Mouse (Mus musculus) gastrocnemius, adult 8-10 months (tissue): ENCODE measurements around the gene Clec4f. TPM values are rescaled to one million over a fixed set of nuclear protein-coding genes. Genes with fewer than 3 reads are reported as not detected.
"Not testable (repeated sequence)": the region's sequence is repeated elsewhere in the genome, so short reads cannot be mapped to it uniquely, and the experiment has no call there.

ENCODE experiments used
- DNase-seq, 2 experiments: peaks; one replicate each; pipeline ENCODE4 v3.0.0; 2022; ENCODE audit warnings: low spot score in 2 of 2
- total RNA-seq, 4 experiments: library from RNA; stranded (reverse); gene quantifications; 2 replicates each; pipeline ENCODE4 v1.2.4; 2022

Gene Clec4f
- total RNA-seq, 4 experiments from 2014 or later = not detected

DNA sequence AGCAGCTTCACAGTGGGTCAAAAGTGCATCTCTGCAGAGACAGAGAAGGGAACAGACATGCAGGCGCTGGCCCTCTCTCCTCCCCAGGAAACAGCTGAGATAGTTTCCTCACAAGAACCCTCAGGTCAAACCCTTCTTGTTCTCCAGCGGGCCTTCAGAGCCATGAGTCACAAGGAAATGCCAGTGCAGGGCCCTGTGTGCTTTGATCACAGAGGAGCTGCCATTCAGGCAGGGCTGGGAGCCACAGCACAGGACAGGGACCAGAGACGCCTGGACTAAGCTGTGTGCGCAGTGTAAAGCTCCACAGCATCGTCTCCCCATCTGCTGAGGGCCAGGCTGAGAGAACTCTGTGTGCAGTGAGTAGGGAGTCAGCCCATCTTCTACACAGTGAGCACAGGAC, 21.9 kb downstream of the Clec4f start:
- not testable (repeated sequence) for DNase-seq

DNA sequence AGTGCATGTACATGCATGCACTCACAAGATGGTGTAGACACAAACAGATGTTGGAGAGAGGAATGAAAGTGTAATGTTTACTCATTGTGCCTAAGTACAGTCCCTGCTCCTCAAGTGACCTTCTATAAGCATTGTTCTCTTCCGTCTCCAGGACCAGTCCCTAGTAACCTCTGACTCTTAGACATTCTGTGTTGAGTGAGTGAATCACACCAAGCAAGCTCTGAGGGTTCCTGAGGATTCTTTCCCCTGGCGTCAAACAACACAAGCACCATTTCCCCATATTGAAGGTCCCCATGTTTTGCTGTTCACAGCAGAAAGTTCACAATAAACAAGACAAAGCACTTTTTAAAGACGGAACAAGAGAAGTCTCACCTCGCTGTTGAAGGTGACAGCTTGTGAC, 24.2 kb downstream of the Clec4f start:
- DNase-seq = no peak

DNA sequence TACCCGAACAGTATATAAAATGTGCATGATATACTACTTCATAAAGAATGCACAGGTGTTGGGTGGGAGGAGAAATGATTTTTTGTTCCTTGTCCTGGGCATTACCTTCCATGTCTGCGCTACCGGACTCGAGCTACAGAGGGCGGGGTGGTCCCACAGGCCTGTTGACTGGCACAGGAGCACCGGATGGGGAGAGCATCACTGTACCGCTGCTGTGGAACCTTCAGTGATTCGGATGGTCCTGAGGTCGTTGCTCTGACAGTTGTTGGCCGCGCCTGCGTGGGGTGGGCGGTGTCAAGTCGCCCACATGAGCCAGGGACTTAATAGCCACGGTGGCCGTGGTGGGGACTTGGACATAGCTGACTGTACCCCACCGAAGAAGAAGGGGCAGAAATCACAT, 29.2 kb downstream of the Clec4f start:
- no peak for DNase-seq

DNA sequence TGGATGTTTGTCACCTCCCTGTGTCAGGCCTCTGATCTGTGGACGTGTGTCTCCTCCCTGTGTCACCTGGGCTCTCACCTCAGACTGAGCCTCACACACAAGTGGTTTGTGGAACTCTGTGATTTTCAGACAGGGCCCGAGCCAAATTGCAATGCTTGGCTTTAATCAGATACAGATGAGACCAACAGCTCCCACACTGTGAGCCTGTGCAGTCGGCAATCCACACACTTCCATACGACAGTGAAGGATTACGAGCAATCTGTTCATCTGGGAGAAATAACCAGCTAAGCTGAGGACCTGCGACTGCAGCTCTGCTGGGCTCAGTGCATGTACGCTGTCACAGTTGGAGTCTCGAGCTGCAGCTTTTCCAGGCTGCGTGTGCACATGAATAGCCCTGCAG, 36.0 kb downstream of the Clec4f start:
- no peak for DNase-seq

DNA sequence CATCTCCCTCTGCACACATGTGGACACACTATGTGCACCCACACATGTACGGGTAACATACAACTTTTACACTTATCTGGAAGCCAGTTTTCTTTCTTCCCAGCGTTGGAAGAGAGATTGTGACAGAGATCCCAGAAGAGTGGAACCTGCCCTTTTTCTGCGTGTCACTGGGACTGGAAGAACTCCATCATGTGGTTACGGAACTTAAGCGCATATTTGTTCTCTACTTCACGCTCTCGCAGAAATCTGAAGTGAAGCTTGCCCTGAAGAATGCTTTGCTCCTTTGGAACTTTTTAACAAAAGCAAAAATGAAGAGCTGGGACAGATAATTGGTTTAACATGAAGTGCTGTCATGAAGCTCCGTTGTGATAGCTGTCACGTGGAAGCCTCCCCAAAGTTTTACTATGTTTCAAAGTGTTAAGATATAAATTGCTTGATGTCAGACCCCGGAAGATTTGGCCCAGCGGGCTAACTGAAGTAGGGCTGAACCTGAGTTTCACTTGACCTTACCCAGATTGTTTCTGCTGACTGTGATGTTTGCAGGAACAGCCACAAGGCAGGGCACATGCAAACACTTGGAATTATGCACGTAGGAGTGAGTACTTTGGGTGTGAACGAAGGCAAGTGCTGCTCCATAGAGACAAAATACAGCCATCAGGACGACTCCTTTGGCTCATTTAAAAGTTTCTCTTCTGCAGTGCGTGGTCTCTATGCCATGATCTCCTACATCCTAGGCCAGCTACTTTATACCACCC, 38.2 kb downstream of the Clec4f start:
- no peak for DNase-seq

DNA sequence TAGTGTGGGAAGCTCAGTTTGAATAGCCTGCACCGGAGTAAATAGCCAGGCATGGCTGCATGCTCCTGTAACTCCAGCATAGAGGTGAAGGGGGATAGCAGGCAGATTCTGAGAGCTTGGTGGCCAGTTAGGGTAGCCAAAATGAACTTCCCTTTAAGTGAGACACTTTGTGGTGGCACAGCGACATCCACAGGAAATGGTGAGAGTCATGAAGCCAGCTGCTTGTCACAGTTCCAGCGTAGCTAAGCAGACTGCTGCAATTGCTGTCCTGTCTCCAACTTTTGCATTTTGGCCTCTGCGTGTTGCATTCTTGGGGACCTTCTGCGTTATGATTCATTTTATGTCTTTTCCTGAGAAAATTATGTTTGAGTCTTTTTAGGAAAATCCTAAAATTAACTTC, 39.5 kb downstream of the Clec4f start:
- DNase-seq = peak; percentile 41 to 64

DNA sequence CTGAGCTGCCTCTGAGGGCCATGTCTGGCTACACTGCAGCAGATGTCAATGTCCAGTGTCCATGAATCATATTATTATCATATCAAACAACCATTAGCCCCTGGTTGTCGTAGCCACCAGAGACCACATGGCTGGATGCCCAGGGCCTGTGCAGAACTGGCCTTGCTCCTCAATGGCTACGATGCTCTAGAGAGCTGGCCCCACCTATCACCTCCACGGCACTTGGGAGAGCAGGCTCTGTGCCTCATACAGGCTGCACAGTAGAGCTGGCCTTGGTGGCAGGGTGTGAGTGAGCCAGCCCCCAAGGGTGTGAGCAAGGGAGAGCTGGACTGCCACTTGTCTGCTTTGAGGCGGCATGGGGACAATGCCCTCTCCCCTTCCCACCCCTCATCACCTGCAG, 41.5 kb downstream of the Clec4f start:
- no peak for DNase-seq

DNA sequence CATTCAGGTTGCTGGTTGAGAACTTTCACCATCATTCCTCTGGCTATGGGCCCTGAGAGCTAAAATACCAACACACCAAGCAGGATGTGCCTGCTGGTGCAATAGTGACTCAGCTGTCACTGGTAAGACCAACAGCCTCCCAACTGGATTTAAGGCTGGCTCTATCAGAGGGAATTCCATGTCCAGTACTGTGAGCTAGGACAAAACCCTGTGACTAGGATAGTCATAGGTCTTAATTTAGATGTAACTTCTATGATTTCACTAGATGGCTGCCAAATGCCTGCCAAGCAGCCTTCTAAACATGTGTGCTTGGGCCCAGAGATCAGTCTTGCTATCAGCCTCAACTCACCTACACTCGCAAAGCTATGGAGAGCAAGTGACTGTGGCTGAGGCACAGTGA, 43.0 kb downstream of the Clec4f start:
- peak; percentile 14 to 40 for DNase-seq

DNA sequence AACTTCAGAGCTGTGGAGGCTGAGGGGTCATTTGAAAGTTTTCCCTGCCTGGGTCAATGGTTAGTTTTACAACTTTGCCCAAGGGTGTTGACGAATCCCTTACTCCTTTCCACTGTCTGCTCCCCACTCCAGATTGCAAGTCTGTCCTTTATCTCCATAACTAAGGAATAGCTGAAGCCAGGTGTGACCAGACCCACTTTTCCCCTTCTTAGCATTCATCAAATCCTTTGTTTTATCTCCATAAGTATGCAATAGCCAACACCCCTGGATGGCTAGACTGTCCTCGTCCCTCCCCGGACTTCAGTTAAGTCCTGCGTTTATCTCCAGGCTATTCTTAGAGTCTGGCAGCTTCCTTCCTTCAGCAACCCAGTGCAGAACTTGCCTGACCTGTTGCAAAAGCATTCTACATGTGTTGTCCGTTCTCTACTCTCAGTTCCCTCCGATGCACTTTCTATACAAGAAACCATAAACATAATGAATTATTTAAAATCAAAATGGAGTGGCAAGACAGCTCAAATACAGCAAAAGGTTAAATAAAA, 56.3 kb downstream of the Clec4f start:
- DNase-seq = no peak

DNA sequence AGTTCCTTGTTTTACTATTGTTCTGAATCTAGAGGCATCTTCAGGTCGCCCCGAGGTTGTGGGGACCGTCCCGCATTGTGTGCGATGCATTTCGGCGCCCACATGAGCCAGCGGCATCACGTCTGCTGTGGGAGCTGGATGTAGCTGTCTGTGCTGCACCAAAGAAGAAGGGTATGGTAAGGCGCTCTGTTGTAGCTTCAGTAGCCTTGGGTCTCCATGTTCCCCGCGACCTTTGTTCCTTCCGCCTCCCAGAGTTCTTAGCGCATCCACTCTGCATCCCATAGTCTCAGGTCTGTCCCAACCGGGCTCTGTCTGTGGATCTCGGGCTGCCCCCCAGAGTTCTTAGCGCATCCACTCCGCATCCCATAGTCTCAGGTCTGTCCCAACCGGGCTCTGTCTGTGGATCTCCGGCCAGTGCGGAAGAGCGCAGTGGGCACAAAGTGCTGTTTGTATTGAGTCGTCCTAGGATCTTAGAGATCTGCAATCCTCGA, 56.9 kb downstream of the Clec4f start:
- DNase-seq = no peak

DNA sequence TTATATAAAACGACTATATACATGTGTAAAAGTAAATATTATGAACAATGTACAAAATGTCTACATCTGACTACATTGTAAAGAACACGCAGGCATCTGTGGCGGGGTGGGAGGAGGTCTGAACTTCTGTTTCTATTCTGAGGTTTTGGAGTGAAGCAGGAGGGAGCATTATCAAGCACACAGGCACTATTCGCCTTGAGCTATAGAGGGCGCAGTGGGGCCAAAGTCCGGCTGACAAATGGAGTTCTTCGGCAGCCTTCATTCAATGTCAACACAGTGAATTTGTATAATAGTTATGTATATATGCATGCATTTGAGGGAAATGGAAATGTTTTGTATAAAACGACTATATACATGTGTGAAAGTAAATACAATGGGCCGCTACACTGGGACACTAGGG, 57.3 kb downstream of the Clec4f start:
- peak; percentile 23 to 34 for DNase-seq

DNA sequence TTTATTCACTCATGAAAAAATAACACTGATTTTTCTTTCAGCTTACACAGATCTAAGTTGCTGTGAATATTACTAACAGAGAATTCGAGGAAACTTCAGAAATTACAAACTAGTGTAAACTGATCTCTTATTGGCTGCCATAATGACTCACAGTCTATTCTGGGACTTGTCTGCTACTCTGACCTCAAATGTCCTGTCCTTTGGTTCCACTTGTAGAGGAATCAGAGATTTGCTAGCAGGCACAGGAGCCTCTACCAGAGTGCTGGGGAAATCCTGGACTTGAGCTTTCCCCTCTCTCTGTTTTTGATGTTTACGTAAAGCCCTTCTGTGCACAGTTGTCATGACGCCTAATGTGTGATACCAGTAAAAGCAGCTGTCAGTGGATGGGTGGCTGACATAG, 58.0 kb downstream of the Clec4f start:
- DNase-seq = no peak

DNA sequence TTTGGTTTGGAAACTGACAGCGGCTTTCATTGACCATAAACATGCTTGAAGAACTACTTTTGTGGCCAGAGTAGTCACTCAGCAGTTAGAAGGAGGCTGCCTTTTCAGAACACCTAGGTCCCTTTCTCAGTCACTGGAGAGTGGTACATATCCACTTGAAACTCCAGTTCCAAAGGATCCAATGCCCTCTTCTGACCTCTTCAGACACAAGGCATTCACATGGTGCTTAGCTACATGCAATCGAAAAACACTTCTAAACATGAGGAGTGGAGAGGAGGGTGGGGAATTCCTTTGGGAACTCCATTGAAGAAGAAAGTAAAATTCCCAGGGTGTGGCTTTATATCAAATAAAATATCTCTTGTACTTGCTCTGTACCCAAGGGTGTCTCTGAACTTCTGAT, 61.0 kb downstream of the Clec4f start:
- DNase-seq = no peak

Other genes with a start within 250 kb of the Clec4f start
- 10 to 100 TPM in 3 of 4 experiments, 1 to 10 TPM in 1; 9.8 to 20.1 (median 14.8) TPM for gene Tet3, start 197.1 kb downstream of the Clec4f start, total RNA-seq
- 10 to 100 TPM; 14.6 to 17.3 (median 16.2) TPM for gene Dguok, start 149.2 kb downstream of the Clec4f start, total RNA-seq
- gene Actg2, start 119.9 kb downstream of the Clec4f start, total RNA-seq = under 1 TPM; 0.39 to 0.73 (median 0.55) TPM
- gene Stambp, start 83.5 kb downstream of the Clec4f start, total RNA-seq = 1 to 10 TPM; 5.6 to 6.8 (median 6.3) TPM
- not detected for gene Cd207, start 21.7 kb upstream of the Clec4f start, total RNA-seq
- gene Vax2, start 55.1 kb upstream of the Clec4f start, total RNA-seq = not detected
- gene Atp6v1b1, start 86.8 kb upstream of the Clec4f start, total RNA-seq = not detected
- gene Ankrd53, start 106.5 kb upstream of the Clec4f start, total RNA-seq = not detected
- 10 to 100 TPM; 46.9 to 56.0 (median 53.8) TPM for gene Tex261, start 119.6 kb upstream of the Clec4f start, total RNA-seq
- 1 to 10 TPM; 6.2 to 7.6 (median 7.1) TPM for gene Nagk, start 138.8 kb upstream of the Clec4f start, total RNA-seq
- 100 to 1,000 TPM in 1 of 4 experiments, 10 to 100 TPM in 3; 87.8 to 128 (median 93.8) TPM for gene Paip2b, start 175.6 kb upstream of the Clec4f start, total RNA-seq
- 10 to 100 TPM; 32.2 to 49.2 (median 42.0) TPM for gene Zfp638, start 210.9 kb upstream of the Clec4f start, total RNA-seq